Mouse (Mus musculus): Measurements from ENCODE around the gene Itga8.

DNA sequence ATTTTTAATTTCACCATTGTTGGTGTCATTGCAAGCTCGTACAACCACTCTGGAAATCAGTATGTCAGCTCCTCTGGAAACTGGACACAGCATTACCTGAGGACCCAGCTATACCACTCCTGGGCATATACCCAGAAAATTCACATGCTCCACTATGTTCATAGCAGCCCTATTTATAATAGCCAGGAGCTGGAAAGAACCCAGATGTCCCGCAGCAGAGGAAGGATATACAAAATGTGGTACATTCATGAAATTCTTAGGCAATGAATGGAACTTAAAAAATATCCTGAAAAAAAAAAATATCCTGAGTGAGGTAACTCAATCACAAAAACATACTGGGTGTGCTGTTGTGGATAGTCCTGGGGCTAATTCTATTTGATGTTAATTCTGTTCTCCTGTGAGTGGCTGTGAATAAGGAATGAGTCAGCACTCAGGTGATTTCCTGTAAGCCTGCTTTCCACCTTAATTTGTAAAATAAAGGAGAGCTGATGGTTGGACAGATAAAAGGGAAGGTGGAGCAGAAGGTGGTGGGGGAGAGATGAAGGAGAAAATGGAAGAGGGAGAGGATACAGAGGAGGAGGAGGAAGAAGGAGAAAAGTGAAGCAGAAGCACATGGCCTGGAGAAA lies 224.3 kb downstream of the Itga8 start:
- TF ChIP-seq CTCF (IDR thresholded peaks at IDR 0.05; ENCODE audit: extremely low read depth, insufficient read depth, insufficient read length, insufficient replicate concordance) (no peak), POLR2A (IDR thresholded peaks at IDR 0.05; ENCODE audit: low read depth, low read length) (no peak)
